Mouse (Mus musculus) embryonic fibroblast, embryonic 13.5 days (primary cell): ENCODE results near the gene Sugct.

Source experiments
- CTCF ChIP-seq: IDR thresholded peaks from 2 replicates; pipeline ENCODE4 v1.5.1; 2011; ENCODE audit warnings: mild to moderate bottlenecking, control low read depth, low read length, moderate library complexity, borderline replicate concordance; ENCODE audit not compliant: insufficient read depth
- POLR2A ChIP-seq: IDR thresholded peaks from 2 replicates; pipeline ENCODE4 v1.6.1; 2011; ENCODE audit warnings: low read depth, mild to moderate bottlenecking, control low read depth, low read length, moderate library complexity

DNA sequence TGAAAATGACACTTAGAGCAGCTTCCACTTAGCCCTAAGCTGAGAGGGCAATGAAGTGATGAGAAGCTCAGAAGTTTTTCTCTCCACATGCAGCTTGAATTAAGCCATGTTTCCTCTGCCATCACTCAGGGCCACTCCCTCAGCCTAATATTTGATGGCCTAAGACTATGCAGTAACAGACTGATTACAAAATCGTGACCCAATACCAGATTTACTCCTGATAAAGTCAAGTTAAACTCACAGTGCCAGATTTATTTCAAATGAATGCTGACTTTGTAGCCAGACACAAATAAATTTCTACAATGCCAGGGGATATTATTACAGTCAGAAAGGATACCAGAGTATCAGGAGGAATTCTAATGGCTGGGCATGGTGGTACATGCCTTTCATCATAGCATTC, 89.1 kb downstream of the Sugct start:
- no peak for TF ChIP-seq POLR2A
- TF ChIP-seq CTCF, result no peak
